Mouse (Mus musculus): Measurements from ENCODE around the gene Klhl21.

- TF ChIP-seq CTCF (IDR thresholded peaks at IDR 0.05; ENCODE audit: low read depth, low read length): 0 out of 2 replicates have a peak, but pooled peaks have one; percentile 10
- TF ChIP-seq POLR2A (IDR thresholded peaks at IDR 0.05; ENCODE audit: extremely low read depth, insufficient read depth, low read length): no peak
These were observed 18.3 kb downstream of the Klhl21 start for GRCm38 (mm10) chr4:152026751-152027508.

Data from liver, adult 2 months (tissue).